Mouse (Mus musculus): ENCODE measurements around the gene Slc27a3.

Slc27a3 gene

DNA sequence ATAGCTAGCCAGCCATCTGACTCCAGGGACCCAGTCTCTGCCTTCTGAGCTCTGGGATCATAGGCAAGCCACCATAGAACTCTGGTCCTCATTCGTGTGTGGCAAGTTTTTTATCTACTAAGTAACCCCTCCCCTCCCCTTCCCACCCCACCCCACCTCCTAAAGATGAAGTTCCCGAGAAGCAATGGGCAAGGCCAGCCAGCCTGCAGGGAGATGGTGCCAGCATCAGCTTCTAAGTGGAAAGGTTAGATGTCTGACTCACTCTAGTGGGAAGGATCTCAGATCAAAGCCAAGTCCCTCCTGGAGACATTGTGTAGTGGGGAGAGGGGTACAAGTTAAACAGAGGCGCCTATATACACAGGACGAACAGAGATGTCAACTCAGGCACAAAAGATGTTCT is 1.3 kb upstream of the Slc27a3 start:
- DNase-seq (ENCODE audit: low spot score in 2 of 2), result no peak

GRCm38 (mm10) chr3:90388726-90389510 is 820 bp downstream of the Slc27a3 start:
- DNase-seq (ENCODE audit: low spot score in 2 of 2), result no peak

- no peak for DNase-seq (ENCODE audit: low spot score in 2 of 2)
Observed at GRCm38 (mm10) chr3:90388192-90388591, 1.5 kb downstream of the Slc27a3 start.

DNA sequence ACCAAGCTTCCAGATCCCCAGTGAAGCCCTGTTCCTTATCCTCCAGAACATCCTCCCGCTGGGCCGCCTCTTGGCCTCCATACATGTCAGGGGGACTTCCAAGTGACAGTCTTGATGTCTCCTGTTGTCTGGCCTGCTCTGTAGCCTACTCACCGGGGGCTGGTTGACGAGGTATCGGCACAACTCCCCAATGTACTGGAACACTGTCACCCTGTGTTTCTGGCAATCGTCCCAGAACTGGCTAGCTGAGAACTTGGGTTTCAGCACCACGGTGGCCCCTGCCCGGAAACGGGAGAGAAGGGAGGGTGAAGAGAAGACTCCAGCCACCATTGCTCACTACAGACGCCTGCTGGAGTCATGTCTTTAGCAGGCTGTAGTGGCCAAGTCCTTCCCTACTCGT is 2.3 kb downstream of the Slc27a3 start:
- DNase-seq (ENCODE audit: low spot score in 2 of 2), result no peak

GRCm38 (mm10) chr3:90386817-90387216 is 2.9 kb downstream of the Slc27a3 start:
- no peak for DNase-seq (ENCODE audit: low spot score in 2 of 2)

GRCm38 (mm10) chr3:90384851-90385375 is 4.8 kb downstream of the Slc27a3 start:
- no peak for DNase-seq (ENCODE audit: low spot score in 2 of 2)

- DNase-seq (ENCODE audit: low spot score in 2 of 2), result no peak
Observed at GRCm38 (mm10) chr3:90383690-90384089, 6.0 kb downstream of the Slc27a3 start.

GRCm38 (mm10) chr3:90381727-90382126 is 8.0 kb downstream of the Slc27a3 start:
- DNase-seq (ENCODE audit: low spot score in 2 of 2), result no peak

GRCm38 (mm10) chr3:90378496-90378895 is 11.2 kb downstream of the Slc27a3 start:
- no peak for DNase-seq (ENCODE audit: low spot score in 2 of 2)

GRCm38 (mm10) chr3:90376247-90376585 is 13.5 kb downstream of the Slc27a3 start:
- no peak for DNase-seq (ENCODE audit: low spot score in 2 of 2)

GRCm38 (mm10) chr3:90375562-90376246 is 14.0 kb downstream of the Slc27a3 start:
- no peak for DNase-seq (ENCODE audit: low spot score in 2 of 2)

GRCm38 (mm10) chr3:90374368-90374767 is 15.4 kb downstream of the Slc27a3 start:
- no peak for DNase-seq (ENCODE audit: low spot score in 2 of 2)

DNA sequence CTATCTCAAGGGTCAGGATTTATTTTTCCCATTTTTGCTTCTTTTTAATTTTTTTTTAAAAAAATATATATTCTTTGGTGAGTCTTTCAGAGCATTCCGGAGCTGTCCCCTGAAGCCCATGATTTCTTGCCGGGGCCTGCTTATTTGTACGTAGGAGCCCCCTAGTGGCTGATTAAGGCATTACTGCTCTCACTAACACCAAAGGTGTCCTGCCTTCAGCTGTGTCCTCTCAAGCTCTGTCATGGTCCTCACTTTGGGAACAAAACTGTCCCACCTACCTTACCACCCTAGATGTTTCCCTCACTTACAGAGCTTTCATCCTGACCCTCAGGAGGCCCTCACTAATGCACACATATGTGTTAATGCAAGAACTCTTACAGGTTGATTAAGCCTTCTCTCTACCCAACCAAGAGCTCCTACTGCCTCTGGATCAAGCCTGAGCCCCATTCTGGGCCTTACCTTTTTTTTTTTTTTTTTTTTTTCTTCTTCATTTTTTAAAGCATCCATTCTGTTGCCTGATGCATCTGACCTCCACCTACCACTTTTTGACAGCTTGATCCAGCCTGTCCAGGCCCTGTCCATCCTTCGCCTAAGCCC is 16.2 kb downstream of the Slc27a3 start:
- DNase-seq (ENCODE audit: low spot score in 2 of 2), result peak; percentile 64 to 73

DNA sequence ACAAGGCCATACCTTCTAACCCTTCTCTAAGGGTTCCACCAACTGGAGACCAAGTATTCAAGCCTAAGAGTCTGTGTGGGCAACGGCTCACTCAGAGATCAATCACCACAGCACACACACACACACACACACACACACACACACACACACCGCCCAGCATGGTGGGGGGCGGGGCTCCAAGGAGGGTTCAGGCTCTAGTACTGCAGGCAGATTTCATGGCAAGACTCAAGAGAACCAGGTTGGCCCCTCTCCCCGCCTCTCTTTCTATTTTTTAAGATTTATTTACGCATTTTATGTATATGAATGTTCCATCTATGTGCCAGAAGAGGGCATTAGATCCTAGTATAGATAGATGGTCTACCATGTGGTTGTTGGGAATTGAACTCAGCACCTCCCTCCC is 16.9 kb downstream of the Slc27a3 start:
- DNase-seq (ENCODE audit: low spot score in 2 of 2), result no peak

- no peak for DNase-seq (ENCODE audit: low spot score in 2 of 2)
Observed at GRCm38 (mm10) chr3:90371857-90372256, 17.9 kb downstream of the Slc27a3 start.

DNA sequence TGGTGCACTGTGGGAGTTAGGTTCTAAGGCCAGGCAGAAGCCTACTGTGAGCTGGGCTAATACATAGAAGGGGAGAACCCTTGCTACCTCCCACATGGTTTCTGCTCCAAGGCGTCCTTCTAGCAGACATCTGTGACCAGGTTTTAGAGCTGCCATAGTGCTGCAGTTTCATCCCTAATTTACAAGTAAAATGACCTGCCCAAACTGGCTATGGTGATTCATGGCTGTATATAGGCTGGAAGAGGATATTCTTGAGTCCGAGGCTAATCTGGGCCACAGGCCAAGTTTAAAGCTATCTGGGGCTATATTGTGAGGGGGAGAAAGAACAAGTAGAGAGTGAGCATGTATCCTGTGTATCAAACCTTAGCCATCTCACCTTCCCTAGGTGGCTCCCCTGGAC is 20.7 kb downstream of the Slc27a3 start:
- peak in 1 of 2 experiments; percentile 75 for DNase-seq (ENCODE audit: low spot score in 2 of 2)

GRCm38 (mm10) chr3:90367001-90367632 is 22.6 kb downstream of the Slc27a3 start:
- DNase-seq (ENCODE audit: low spot score in 2 of 2), result no peak

- DNase-seq (ENCODE audit: low spot score in 2 of 2), result no peak
Observed at GRCm38 (mm10) chr3:90362346-90362745, 27.4 kb downstream of the Slc27a3 start.

DNA sequence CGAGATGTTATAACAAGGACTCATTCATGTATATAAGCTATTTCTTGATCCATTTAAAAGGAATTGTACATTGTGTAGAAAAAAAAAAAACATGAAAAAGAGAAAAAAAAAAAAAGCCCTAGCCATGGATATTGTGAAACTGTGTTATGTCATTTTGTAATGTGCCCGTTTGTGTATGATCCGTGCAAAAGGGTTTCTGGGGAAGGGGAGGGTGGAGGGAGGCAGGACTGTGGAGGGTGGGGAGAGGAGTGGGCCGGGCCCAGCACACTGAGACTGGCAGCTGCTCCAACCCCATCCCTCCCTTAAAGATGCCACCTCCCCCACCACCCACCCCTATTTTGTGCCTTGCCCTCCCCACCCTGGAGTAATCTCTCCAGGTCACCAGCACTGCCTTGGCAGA is 28.3 kb downstream of the Slc27a3 start:
- DNase-seq (ENCODE audit: low spot score in 2 of 2), result no peak

DNA sequence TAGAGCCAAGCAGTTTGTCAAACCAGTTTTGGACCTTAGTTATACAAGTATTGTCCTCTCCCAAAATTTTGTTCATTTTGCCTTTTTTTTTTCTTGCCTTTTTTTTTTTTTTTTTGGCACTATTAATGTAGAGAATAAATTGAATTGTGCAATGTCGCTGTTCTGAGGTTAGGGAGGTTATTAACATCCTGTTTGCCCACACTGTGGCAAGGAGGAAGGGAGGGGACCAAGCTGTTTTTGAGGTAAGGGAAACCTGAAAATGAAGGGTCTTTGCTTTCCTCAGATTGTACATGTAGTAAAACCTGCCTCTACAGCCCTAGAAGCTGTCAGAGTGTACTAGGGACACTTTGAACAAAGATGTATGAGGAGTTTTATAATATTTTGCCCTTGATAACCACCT is 30.5 kb downstream of the Slc27a3 start:
- no peak for DNase-seq (ENCODE audit: low spot score in 2 of 2)

- no peak for DNase-seq (ENCODE audit: low spot score in 2 of 2)
Observed at GRCm38 (mm10) chr3:90357959-90358358, 31.8 kb downstream of the Slc27a3 start.

- no peak for DNase-seq (ENCODE audit: low spot score in 2 of 2)
Observed at GRCm38 (mm10) chr3:90347847-90348246, 41.9 kb downstream of the Slc27a3 start.

Measured in right cerebral cortex, postnatal 36 days (tissue).